Mouse (Mus musculus) ES-CJ7 (cell line): Measurements from ENCODE around the gene Hnrnpul1.
"Not testable (repeated sequence)": the region's sequence is repeated elsewhere in the genome, so short reads cannot be mapped to it uniquely, and the experiment has no call there.

Experiments used
- DNase-seq: peaks from one replicate; pipeline ENCODE4 v3.0.0; 2011; ENCODE audit warnings: low read depth, low spot score

Hnrnpul1 gene

DNA sequence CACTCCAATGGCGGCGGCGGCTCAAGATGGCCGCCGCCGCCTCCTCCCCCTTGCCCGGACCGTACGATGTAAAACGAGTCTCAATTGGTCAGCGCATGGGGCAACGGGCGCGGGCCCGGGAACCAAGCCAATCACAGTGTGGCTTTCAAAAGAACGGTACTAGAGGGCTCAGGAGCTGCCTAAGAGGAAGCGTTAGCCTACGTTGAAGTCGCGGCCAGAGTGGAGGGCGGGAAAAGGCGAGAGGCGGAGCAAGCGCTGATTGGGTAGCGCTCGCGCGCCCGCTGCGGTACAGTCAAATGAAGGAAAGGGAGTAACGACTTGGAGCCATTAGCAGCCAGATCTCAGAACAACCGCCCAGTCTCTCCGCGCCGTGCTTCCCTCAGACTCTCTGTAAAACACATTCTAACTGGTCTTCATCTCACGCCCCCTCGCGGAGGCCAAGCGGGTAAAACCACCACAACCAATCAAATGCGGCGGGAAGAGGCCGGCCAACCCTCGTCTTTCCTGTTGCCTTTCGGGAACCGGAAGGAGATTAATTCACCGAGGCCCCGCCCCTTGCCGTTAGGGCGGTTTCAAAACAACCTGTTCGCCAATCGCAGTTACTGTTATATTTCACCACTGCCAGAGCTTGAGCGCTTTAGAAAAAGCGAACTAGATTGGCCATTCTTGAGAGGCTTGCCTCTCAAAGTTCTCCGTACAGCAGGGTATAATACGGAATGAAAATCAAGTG, at the start of gene Hnrnpul1:
Hnrnpul1 (minus strand) TSS at position 20 of the 730 bp plus-strand sequence.
- DNase-seq = peak; percentile 98

DNA sequence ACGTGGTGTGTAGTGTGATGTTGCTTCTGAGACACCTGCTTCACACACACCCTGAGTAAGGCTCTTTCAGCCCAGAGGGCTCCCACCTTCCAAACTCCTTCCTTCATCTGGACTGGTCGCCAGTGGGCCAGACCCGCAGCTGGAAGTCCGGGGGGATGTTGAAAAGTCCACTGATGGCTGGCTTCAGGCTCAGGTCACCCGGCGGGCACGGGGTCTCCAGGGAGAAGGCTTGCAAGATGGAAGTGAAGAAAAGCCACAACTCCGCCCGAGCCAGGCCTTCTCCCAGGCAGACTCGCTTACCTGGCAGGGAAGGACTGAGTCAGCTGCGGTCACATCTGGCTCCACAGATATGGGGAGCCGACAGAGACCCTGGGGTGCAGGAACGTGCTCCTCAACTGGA, 48.9 kb upstream of the Hnrnpul1 start:
- no peak for DNase-seq

DNA sequence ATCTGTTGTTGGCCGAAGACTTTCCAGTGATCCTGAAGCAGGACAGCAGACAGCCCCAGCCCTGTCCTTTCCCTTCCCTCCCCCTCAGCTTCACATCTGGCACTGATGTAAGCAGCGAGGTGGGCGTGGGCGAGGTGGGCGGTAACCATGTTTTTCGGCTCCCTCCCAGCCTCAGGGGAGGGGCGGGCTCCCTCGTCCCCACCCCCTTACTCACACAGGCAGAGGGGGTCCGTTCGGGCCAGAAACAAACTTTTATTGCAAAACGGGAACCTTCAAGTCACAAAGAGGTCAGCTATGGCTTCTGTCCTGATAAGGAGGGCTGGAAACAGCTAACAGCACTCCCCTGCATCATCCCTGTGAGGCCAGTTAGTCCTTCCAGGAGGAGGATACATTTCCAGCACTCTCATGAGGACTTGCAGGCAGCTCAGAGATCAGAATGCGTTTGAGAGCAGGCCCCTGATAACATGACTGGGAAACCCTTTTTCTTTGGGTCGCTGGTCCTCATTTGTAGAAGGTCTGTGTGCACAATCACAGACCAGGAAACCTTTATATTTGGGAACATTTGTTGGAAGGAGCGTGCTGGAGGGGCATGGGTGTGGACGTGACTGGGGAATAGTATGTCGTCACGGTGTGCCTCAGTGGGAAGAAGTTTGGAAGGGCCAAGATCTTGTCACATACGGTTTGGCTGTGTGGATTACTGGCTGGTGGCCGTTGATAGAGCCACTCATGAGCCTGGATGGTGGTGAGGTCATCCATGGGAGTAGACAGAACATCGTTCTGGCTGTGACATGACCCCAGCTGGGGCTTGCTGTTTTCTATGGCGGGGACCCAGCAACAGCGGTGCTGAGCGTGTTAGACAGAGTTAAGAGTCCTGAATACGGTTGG, 47.9 kb upstream of the Hnrnpul1 start:
- DNase-seq = peak; percentile 60

GRCm38 (mm10) chr7:25801031-25801430, 46.5 kb upstream of the Hnrnpul1 start:
- no peak for DNase-seq

DNA sequence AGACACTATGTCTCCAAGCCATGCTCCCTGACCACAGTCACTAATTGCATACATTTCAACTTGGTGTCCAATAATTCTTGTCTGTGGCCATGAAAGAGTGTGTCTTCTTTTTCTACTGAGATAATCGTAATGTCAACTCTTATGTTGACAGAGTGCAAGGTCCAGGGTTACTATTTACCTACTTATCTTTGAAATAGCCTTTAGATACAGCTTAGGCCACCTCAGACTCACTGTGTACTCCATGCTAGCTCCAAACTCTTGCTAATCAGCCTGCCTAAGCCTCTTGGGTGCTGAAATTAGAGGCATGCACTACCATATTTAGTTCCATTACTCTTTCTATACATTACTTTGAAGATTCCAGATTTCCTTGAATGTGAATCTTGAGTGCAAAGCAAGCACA, 44.8 kb upstream of the Hnrnpul1 start:
- no peak for DNase-seq

- DNase-seq = peak; percentile 52
Measured at GRCm38 (mm10) chr7:25798540-25798939, 44.0 kb upstream of the Hnrnpul1 start.

- no peak for DNase-seq
Measured at GRCm38 (mm10) chr7:25794775-25795174, 40.2 kb upstream of the Hnrnpul1 start.

- DNase-seq = peak; percentile 71
Measured at GRCm38 (mm10) chr7:25793679-25794078, 39.1 kb upstream of the Hnrnpul1 start.

DNA sequence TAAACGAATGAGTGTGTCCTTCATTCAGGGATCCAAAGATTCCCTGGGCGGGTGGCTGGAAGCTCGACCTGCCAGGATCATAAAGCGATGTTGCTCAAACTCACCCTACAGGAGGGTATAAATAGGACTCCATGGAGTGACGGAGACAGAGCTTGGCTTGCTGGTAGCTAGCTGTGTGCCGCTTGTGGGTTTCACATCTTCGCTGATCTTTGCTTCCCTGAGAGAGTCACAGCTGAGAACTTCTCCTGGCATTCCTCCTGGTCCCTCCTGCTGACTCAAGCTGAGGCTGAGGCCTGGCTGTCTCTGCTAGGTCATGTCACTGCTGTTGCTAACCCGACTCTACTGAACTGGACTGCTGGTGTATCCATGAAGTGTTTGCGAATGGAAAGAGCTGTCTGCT, 38.4 kb upstream of the Hnrnpul1 start:
- not testable (repeated sequence) for DNase-seq

GRCm38 (mm10) chr7:25790615-25791014, 36.1 kb upstream of the Hnrnpul1 start:
- no peak for DNase-seq

DNA sequence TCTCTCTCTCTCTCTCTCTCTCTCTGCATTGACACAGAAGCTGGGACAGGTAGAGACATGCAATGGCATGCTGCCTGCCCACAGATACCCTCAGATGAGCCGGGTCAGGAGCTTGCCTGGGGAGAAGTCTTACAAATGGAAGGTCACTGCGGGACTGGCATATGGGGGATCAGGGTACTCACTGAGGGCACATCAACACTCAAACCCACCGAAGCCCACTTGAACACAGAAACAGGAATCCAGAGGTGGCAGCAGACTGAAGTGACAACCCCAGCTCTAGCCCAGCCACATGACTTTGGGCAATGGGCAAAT, 34.5 kb upstream of the Hnrnpul1 start:
- no peak for DNase-seq

GRCm38 (mm10) chr7:25788220-25789128, 33.9 kb upstream of the Hnrnpul1 start, which contains the start of gene Axl:
Gene Axl, minus strand, starts transcription at chr7:25788705.
- DNase-seq = peak; percentile 48

- DNase-seq = no peak
Measured at GRCm38 (mm10) chr7:25787456-25788219, 33.1 kb upstream of the Hnrnpul1 start.

DNA sequence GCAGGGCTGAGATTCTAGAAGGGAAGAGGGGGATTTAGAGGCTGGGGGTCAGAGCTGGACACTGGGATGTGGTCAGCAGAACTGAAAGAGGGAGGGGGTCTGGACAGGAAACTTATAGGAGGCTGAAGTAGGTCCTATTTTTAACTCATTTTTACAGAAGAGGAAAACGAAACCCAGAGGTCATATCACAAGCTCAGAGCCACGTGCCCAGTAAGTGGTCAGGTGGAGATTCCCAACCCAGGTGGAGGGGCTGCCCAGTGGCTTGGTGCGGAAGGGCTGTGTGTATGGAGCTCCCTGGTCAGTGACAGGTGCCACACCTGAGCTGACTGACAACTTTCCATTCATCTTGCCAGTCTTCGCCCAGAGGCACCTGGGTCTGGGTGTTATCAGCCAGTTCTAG, 32.4 kb upstream of the Hnrnpul1 start:
- no peak for DNase-seq

DNA sequence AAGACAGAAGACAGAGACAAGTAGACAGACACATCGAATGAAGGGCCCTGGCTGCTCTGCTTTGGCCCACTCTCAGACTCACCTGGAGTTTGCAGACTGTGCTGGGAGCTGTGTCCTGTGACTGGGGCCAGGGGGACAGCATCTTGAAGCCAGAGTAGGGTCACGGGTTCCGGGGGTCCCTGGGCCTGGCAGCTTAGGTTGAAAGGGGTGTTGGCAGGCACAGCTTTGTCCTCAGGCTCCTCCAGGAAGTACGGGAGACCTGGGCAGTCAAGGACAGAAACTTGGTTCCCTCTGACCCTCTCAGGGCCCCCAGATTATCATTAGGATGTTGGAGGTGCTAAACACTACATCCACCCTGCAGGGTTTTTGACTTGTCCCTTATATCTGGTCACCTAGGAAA, 31.2 kb upstream of the Hnrnpul1 start:
- DNase-seq = no peak

DNA sequence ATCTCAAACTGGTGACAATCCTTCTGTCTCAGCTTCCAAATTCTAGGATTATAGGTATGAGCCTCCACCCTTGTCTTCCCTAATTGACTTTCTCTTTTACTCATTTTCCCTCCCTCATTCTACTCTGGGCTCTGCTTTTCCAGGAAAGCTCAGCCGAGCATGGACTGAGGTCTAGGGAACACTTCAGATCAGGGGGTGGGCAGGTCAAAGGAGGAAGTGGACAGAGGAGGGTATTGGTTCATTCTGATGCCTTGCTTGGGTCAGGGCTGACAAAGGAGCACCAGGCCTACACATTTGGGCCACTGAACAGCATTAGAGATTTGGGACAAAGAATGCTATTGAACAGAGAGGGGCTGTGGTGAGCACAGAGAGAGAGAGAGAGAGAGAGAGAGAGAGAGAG, 30.3 kb upstream of the Hnrnpul1 start:
- DNase-seq = no peak

- DNase-seq = no peak
Measured at GRCm38 (mm10) chr7:25783746-25784145, 29.2 kb upstream of the Hnrnpul1 start.

- no peak for DNase-seq
Measured at GRCm38 (mm10) chr7:25782744-25783143, 28.2 kb upstream of the Hnrnpul1 start.

- peak; percentile 58 for DNase-seq
Measured at GRCm38 (mm10) chr7:25781937-25782610, 27.5 kb upstream of the Hnrnpul1 start.

DNA sequence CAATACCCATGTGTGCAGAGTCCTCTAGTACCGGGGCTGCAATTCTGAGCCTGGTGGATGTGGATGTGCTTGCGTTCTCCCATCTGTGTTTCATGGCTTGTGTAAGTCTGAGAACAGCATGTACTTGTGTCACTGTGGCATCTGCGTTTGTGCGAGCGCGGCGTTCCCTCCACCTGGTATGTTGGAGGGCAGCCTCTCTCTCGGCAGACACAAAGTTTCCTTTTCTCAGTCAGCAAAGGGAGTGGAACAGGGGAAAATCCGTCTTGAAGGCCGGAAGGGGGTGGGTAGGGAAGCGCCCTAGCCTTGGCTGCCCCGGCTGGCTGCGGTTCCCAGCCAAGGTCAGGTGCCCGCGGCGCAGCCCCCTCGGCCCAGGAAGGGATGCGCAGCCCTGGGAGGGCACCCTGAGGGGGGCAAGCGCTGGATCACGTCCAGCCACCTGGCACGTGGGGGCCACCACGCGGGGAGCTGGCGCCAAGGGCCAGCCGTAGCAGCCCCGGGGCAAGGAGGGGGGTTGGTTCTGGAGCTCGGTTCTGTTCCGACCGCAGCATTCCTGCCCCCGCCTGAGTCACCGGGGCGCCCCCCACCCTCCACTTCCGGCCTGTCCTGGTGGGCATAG, 26.9 kb upstream of the Hnrnpul1 start:
- DNase-seq = peak; percentile 28
